Mouse (Mus musculus) hindbrain, embryonic 12.5 days (tissue): ENCODE results near the gene Selenop. TPM values are rescaled to one million over a fixed set of nuclear protein-coding genes. Genes with fewer than 3 reads are reported as not detected.

Experiments used
- ATAC-seq: fragments of 200-750 bp; cut with Nextera tagmentation; 2 replicates; pipeline ENCODE4 v1.8.0; 2017; ENCODE audit warnings: moderate TSS enrichment; ENCODE audit not compliant: low FRiP score
- H3K27ac ChIP-seq: fragments of 300-500 bp; sonication (generic); 2 replicates; pipeline ENCODE4 v1.5.1; 2016; ENCODE audit warnings: mild to moderate bottlenecking
- H3K27me3 ChIP-seq: fragments of 300-500 bp; sonication (generic); 2 replicates; pipeline ENCODE4 v1.6.1; 2016; ENCODE audit warnings: mild to moderate bottlenecking
- H3K36me3 ChIP-seq: fragments of 300-500 bp; sonication (generic); 2 replicates; pipeline ENCODE4 v1.6.1; 2016; ENCODE audit warnings: mild to moderate bottlenecking
- H3K4me1 ChIP-seq: fragments of 300-500 bp; sonication (generic); 2 replicates; pipeline ENCODE4 v1.6.1; 2016
- H3K4me2 ChIP-seq: fragments of 300-500 bp; sonication (generic); replicated peaks from 2 replicates; pipeline ENCODE4 v1.6.1; 2016; ENCODE audit warnings: mild to moderate bottlenecking
- H3K4me3 ChIP-seq: fragments of 300-500 bp; sonication (generic); 2 replicates; pipeline ENCODE4 v1.5.1; 2016; ENCODE audit warnings: mild to moderate bottlenecking
- H3K9ac ChIP-seq: fragments of 300-500 bp; sonication (generic); 2 replicates; pipeline ENCODE4 v1.6.1; 2016; ENCODE audit warnings: mild to moderate bottlenecking, moderate library complexity
- H3K9me3 ChIP-seq: fragments of 300-500 bp; sonication (generic); replicated peaks from 2 replicates; pipeline ENCODE4 v1.6.1; 2016; ENCODE audit warnings: mild to moderate bottlenecking
- WGBS: fragments of 180-500 bp; shearing (Covaris S2); methylation state at CpG from one replicate; pipeline ENCODE4 v1.1.7; 2016; 5-methylcytosine and 5-hydroxymethylcytosine counted together
- polyA plus RNA-seq: library from polyadenylated mRNA; unstranded; fragments of >200 nt; fragmentation: Nextera tagmentation; extraction: Ambion mirVana; gene quantifications from 2 replicates; pipeline ENCODE4 v1.2.1, GENCODE M21; 2016

The Selenop gene
- polyA plus RNA-seq, 1 experiment from 2014 or later, result 77.9 TPM

DNA sequence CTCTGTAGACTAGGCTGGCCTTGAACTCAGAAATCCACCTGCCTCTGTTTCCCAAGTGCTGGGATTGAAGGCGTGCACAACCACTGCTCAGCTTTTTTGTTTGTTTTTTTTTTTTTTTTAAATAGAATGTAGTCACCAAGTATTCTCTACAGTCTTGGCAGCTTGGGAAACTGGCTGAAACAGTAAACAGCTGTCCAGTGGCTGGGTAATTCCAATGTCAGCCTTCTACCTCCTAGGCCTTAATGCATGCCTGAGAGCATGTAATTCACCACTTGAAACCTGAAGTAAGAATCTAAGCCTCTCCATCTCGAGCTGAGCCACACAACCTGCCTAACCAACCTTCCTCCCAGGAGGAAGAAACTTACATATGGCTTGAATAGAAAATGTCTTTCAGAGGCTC is 48.3 kb downstream of the Selenop start:
- Histone ChIP-seq H3K9me3 (no peaks in the 10 kb centered on the region), H3K36me3 (no peaks in the 10 kb centered on the region), H3K9ac (no peak overlapping the region), H3K4me1 (no peaks in the 10 kb centered on the region), H3K4me2 (no peak overlapping the region), H3K4me3 (no peak overlapping the region), H3K27ac (no peak overlapping the region), H3K27me3 (no peaks in the 10 kb centered on the region)
- 79% methylated on average over 2 of the region's 2 CpGs for WGBS
- ATAC-seq, result no peak

DNA sequence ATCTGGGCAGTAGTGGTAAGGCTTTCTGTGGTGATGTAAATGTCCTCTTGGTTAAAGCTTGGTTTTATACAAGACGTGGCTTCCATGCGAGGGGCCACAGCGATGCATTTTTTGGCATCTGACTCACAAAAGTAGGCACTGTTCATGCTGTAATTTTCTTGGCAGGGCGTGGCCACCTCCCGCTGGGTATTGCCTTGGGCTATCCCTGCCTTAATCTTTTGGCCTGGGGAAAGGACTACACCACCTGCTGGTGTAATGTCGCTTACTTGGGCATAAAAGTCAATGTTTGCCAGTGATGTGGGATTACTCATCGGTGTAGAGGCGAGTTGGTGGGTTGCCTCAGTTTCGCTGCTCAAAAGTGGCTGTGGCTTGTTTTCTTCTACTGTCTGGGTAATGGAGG is 51.6 kb downstream of the Selenop start:
- no peak for ATAC-seq
- H3K36me3 ChIP-seq, result no peaks in the 10 kb centered on the region
- 85% methylated on average over 9 of the region's 9 CpGs for WGBS

DNA sequence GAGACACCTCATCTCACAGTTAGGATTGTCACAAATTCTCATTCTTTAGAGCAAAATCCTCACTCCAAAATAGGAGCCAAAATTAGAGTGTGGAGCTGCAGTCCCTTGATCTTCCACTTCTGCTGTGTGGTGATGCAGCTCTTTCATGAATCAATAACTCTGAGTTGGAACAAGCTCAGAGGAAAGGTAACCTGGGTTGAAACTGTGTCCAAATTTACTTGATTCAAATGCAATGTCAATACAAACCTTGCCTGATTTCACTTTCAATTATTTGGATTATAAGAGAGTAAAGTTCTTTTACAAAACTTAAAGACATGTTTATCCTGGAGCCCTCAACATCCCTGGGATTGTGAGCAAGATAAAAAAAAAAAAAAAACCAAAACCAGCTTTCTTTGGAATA is 54.7 kb downstream of the Selenop start:
- H3K9ac ChIP-seq, result no peak overlapping the region
- H3K4me3 ChIP-seq, result no peak overlapping the region
- no peak overlapping the region for H3K4me2 ChIP-seq
- H3K27me3 ChIP-seq, result no peaks in the 10 kb centered on the region
- H3K27ac ChIP-seq, result no peak overlapping the region
- no peaks in the 10 kb centered on the region for H3K36me3 ChIP-seq
- ATAC-seq, result no peak
- H3K9me3 ChIP-seq, result no peaks in the 10 kb centered on the region
- no peaks in the 10 kb centered on the region for H3K4me1 ChIP-seq

More for the DNA sequence above, 51.6 kb downstream of the Selenop start:
- no peak overlapping the region for H3K4me2 ChIP-seq
- H3K9me3 ChIP-seq, result no peaks in the 10 kb centered on the region
- H3K4me3 ChIP-seq, result no peak overlapping the region
- H3K27ac ChIP-seq, result no peak overlapping the region
- no peaks in the 10 kb centered on the region for H3K4me1 ChIP-seq
- H3K27me3 ChIP-seq, result no peaks in the 10 kb centered on the region
- H3K9ac ChIP-seq, result no peak overlapping the region

Other genes with a start within 250 kb of the Selenop start
- not detected in 2 replicates for gene Ccdc152, start 35.0 kb downstream of the Selenop start, polyA plus RNA-seq